Mouse (Mus musculus) heart, adult 2 months (tissue): ENCODE measurements at regions not wholly inside any gene's neighbourhood (a gene's known extent, or its start where the extent isn't known, plus 50 kb on each side); places are given as distances from the start of the nearest gene placed in this dataset.

Experiments
- CTCF ChIP-seq: fragments of 200-600 bp; IDR thresholded peaks from 2 replicates; pipeline ENCODE4 v1.8.1; 2022; ENCODE audit warnings: antibody characterized with exemption, mild to moderate bottlenecking, moderate library complexity
- EP300 ChIP-seq: fragments of 200-500 bp; IDR thresholded peaks from 2 replicates; pipeline ENCODE4 v1.6.1; 2011; ENCODE audit warnings: low read depth, low read length, control low read depth; ENCODE audit not compliant: insufficient read depth
- POLR2A ChIP-seq: fragments of 200-500 bp; IDR thresholded peaks from 2 replicates; pipeline ENCODE4 v1.6.1; 2011; ENCODE audit warnings: mild to moderate bottlenecking, low read depth, low read length, control low read depth; ENCODE audit not compliant: insufficient read depth

DNA sequence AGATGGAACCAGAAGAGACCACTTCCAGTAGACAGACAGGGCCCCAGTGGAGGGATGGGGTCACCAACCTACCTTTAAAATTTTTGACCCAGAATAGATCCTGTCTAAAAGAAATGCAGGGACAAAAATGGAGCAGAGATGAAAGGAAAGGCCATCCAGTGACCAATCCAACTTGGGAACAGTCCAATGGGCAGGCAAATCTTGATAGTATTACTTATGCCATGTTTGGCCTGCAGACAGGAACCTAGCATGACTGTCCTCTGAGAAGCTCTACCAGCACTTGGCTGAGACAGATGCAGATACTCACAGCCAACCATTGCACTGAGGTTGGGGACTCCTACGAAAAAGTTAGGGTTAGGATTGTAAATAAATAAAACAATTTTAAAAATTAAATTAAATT lies 1815.4 kb upstream of the Lrrc6 start:
- no peak for TF ChIP-seq CTCF
- TF ChIP-seq POLR2A: no peak
- no peak for TF ChIP-seq EP300
